Mouse (Mus musculus) liver, adult 10 weeks (tissue): ENCODE results near the gene Trem2. TPM values are rescaled to one million over a fixed set of nuclear protein-coding genes. Genes with fewer than 3 reads are reported as not detected.

Source experiments
- polyA plus RNA-seq: library from polyadenylated mRNA; stranded (reverse); fragments of 350-450 nt; fragmentation: Illumina TruSeq; extraction: RNeasy Lipid Tissue Mini Kit (QIAGEN cat#74804); gene quantifications from one replicate; pipeline ENCODE4 v1.2.3, GENCODE M21; 2014; ENCODE audit warnings: low read depth, low replicate concordance

Trem2 gene
- not detected for polyA plus RNA-seq

GRCm38 (mm10) chr17:48346231-48346630 lies at the start of gene Trem2:
Trem2 (plus strand) TSS chr17:48346401.

GRCm38 (mm10) chr17:48299203-48299602 lies 47.0 kb upstream of the Trem2 start, which contains the start of gene Treml2:
Treml2 (plus strand) TSS chr17:48299498.

GRCm38 (mm10) chr17:48315905-48316579 lies 30.2 kb upstream of the Trem2 start, which contains the start of gene B430306N03Rik:
B430306N03Rik (plus strand) TSS chr17:48316141.

GRCm38 (mm10) chr17:48359616-48360015 lies 13.4 kb downstream of the Trem2 start, which contains the start of gene Treml1:
Treml1 (plus strand) TSS chr17:48359916.

Other genes starting within 250 kb of the Trem2 start
- not detected for gene 9830107B12Rik, start 200.1 kb upstream of the Trem2 start, polyA plus RNA-seq
- gene A530064D06Rik, start 179.1 kb upstream of the Trem2 start, polyA plus RNA-seq, result 0.48 TPM
- gene Trem1, start 113.6 kb upstream of the Trem2 start, polyA plus RNA-seq, result not detected
- gene Trem3, start 98.6 kb upstream of the Trem2 start, polyA plus RNA-seq, result not detected
- gene Treml4, start 82.1 kb upstream of the Trem2 start, polyA plus RNA-seq, result 2.3 TPM
- not detected for gene Treml2, start 46.9 kb upstream of the Trem2 start, polyA plus RNA-seq
- gene B430306N03Rik, start 30.3 kb upstream of the Trem2 start, polyA plus RNA-seq, result 0.40 TPM
- gene Treml1, start 13.5 kb downstream of the Trem2 start, polyA plus RNA-seq, result not detected
- gene Nfya, start 63.5 kb downstream of the Trem2 start, polyA plus RNA-seq, result 5.0 TPM
- gene Oard1, start 63.6 kb downstream of the Trem2 start, polyA plus RNA-seq, result 38.1 TPM
- gene Apobec2, start 86.5 kb downstream of the Trem2 start, polyA plus RNA-seq, result not detected
- not detected for gene Tspo2, start 105.1 kb downstream of the Trem2 start, polyA plus RNA-seq
- not detected for gene Unc5cl, start 108.5 kb downstream of the Trem2 start, polyA plus RNA-seq